In genomic region chr6:128760416-128761143, GRCm38 (mm10) we compare ENCODE assay signal across 8 mouse cellular contexts. TPM values are rescaled to one million over a fixed set of nuclear protein-coding genes. Genes with fewer than 3 reads are reported as not detected.
DNase-seq lines count a peak whose midpoint lies in the region; ATAC-seq and TF ChIP-seq lines count a peak whose summit lies in the region.
"Not testable (repeated sequence)": the region's sequence is repeated elsewhere in the genome, so short reads cannot be mapped to it uniquely, and the experiment has no call there.

No protein-coding gene starts in this region.

- H3K4me1 ChIP-seq in embryonic facial prominence, embryonic 13.5 days; heart, adult 2 months (ENCODE audit: control insufficient read depth, insufficient read depth, low read length); limb, embryonic 13.5 days: not testable (repeated sequence)
- H3K4me1 ChIP-seq in midbrain, embryonic 15.5 days: peaks cover 10% of the 10 kb centered on the region

- H3K4me2 ChIP-seq in embryonic facial prominence, embryonic 13.5 days: peak overlapping the region; percentile 58
- peak overlapping the region; percentile 57 for H3K4me2 ChIP-seq in limb, embryonic 13.5 days (replicated peaks)
- peak overlapping the region; percentile 35 for H3K4me2 ChIP-seq in midbrain, embryonic 15.5 days

- WGBS in embryonic facial prominence, embryonic 13.5 days: under 1% methylated on average over 44 of the region's 44 CpGs
- under 1% methylated on average over 44 of the region's 44 CpGs for WGBS in heart, adult 2 months
- WGBS in limb, embryonic 13.5 days: under 1% methylated on average over 44 of the region's 44 CpGs
- under 1% methylated on average over 44 of the region's 44 CpGs for WGBS in midbrain, embryonic 15.5 days

- peak; percentile 94 for DNase-seq in 3T3-L1 (ENCODE audit: low read depth, low spot score)
- DNase-seq in adrenal gland, postnatal 4 days (ENCODE audit: low spot score in 2 of 2): peak; percentile 68 to 76
- DNase-seq in heart, adult 2 months: peak; percentile 89 to 90
- DNase-seq in kidney, adult 8-10 months: peak; percentile 87 to 91
- DNase-seq in spleen, adult 18-20 months: peak; percentile 76 to 81

- not testable (repeated sequence) for H3K36me3 ChIP-seq in embryonic facial prominence, embryonic 13.5 days; heart, adult 2 months (ENCODE audit: control insufficient read depth, insufficient read depth, low read length); limb, embryonic 13.5 days; midbrain, embryonic 15.5 days (replicated peaks)

- peak; percentile 69 for ATAC-seq in embryonic facial prominence, embryonic 13.5 days (ENCODE audit: insufficient number of reproducible peaks, insufficient read depth, low FRiP score, low TSS enrichment, low read depth)
- ATAC-seq in limb, embryonic 13.5 days (ENCODE audit: low FRiP score, low read depth): peak; percentile 77
- peak; percentile 78 for ATAC-seq in midbrain, embryonic 15.5 days (replicated peaks)

- peak overlapping the region; percentile 85 for H3K27ac ChIP-seq in embryonic facial prominence, embryonic 13.5 days
- H3K27ac ChIP-seq in heart, adult 2 months: peak overlapping the region; percentile 86
- peak overlapping the region; percentile 81 for H3K27ac ChIP-seq in limb, embryonic 13.5 days
- H3K27ac ChIP-seq in midbrain, embryonic 15.5 days: peak overlapping the region; percentile 95

- peak overlapping the region; percentile 61 for H3K4me3 ChIP-seq in embryonic facial prominence, embryonic 13.5 days
- peak overlapping the region; percentile 83 for H3K4me3 ChIP-seq in heart, adult 2 months
- H3K4me3 ChIP-seq in limb, embryonic 13.5 days: peak overlapping the region; percentile 61
- peak overlapping the region; percentile 66 for H3K4me3 ChIP-seq in midbrain, embryonic 15.5 days

- peak; percentile 44; the same call in 1 of the 2 replicates for TF ChIP-seq POLR2A in heart, adult 2 months (IDR thresholded peaks at IDR 0.05; ENCODE audit: insufficient read depth, low read depth, low read length)

- TF ChIP-seq CTCF in heart, adult 2 months (IDR thresholded peaks at IDR 0.05): peak; percentile 82

- intact Hi-C loops in heart, adult 2 months (cut with DNase I): not testable (repeated sequence)

- 0 out of 2 replicates have a peak, but pooled peaks have one; percentile 28 for TF ChIP-seq EP300 in heart, adult 2 months (IDR thresholded peaks at IDR 0.05; ENCODE audit: insufficient read depth, low read depth, low read length)

- not testable (repeated sequence) for H3K79me2 ChIP-seq in heart, adult 2 months (replicated peaks; ENCODE audit: control insufficient read depth, insufficient read depth, low read length)

- H3K9ac ChIP-seq in embryonic facial prominence, embryonic 13.5 days: peak overlapping the region; percentile 75
- H3K9ac ChIP-seq in heart, adult 2 months (ENCODE audit: low read depth, low read length): peak overlapping the region; percentile 78
- H3K9ac ChIP-seq in limb, embryonic 13.5 days: peak overlapping the region; percentile 73
- H3K9ac ChIP-seq in midbrain, embryonic 15.5 days: peak overlapping the region; percentile 77

- not testable (repeated sequence) for H3K27me3 ChIP-seq in embryonic facial prominence, embryonic 13.5 days; heart, adult 2 months (ENCODE audit: control insufficient read depth, insufficient read depth, low read length); limb, embryonic 13.5 days; midbrain, embryonic 15.5 days (replicated peaks)

- not testable (repeated sequence) for H3K9me3 ChIP-seq in embryonic facial prominence, embryonic 13.5 days; limb, embryonic 13.5 days; midbrain, embryonic 15.5 days

RNA-seq across cellular contexts. Expression of gene Klrb1c, which starts 28.4 kb away (rescaled TPM):
- total RNA-seq in adrenal gland, postnatal 4 days (2021): under 1 TPM; 0.11 to 0.25 TPM
- 0.10 TPM in 1 of 2 replicates, not detected in the other for polyA plus RNA-seq in embryonic facial prominence, embryonic 13.5 days (2015; fragmentation: Nextera tagmentation; extraction: Ambion mirVana)
- under 1 TPM; 0.18 TPM for total RNA-seq in heart, adult 2 months (2021)
- polyA plus RNA-seq in heart, adult 2 months (2012; rRNA removed): 0.20 and 0.92 TPM in 2 replicates
- 0.15 TPM in 1 of 2 replicates, not detected in the other for polyA plus RNA-seq in limb, embryonic 13.5 days (2015; fragmentation: Nextera tagmentation; extraction: Ambion mirVana)
- polyA plus RNA-seq in midbrain, embryonic 15.5 days (2015; fragmentation: Nextera tagmentation; extraction: Ambion mirVana): 0.12 and 0.13 TPM in 2 replicates

RNA-seq across cellular contexts. Expression of gene Klrb1, which starts 37.7 kb away (rescaled TPM):
- not detected for total RNA-seq in adrenal gland, postnatal 4 days (2021)
- polyA plus RNA-seq in embryonic facial prominence, embryonic 13.5 days (2015; fragmentation: Nextera tagmentation; extraction: Ambion mirVana): not detected in 2 replicates
- not detected for total RNA-seq in heart, adult 2 months (2021)
- not detected in 2 replicates for polyA plus RNA-seq in heart, adult 2 months (2012; rRNA removed)
- not detected in 2 replicates for polyA plus RNA-seq in limb, embryonic 13.5 days (2015; fragmentation: Nextera tagmentation; extraction: Ambion mirVana)
- 0.82 and 0.94 TPM in 2 replicates for polyA plus RNA-seq in midbrain, embryonic 15.5 days (2015; fragmentation: Nextera tagmentation; extraction: Ambion mirVana)

Comparison
In these comparisons a context has a peak if more than half of its experiments do, and no peak if none do; other contexts are left out.
1. Peak in every context shown above with its lines: DNase-seq, ATAC-seq, H3K4me3 ChIP-seq and H3K27ac ChIP-seq.